Mouse (Mus musculus) MEL (cell line): ENCODE measurements at regions not wholly inside any gene's neighbourhood (a gene's known extent, or its start where the extent isn't known, plus 50 kb on each side); places are given as distances from the start of the nearest gene placed in this dataset.

Experiments
- DNase-seq: peaks from one replicate; pipeline ENCODE4 v3.0.0; 2011; ENCODE audit warnings: low read depth, low spot score
- H3K27ac ChIP-seq: 2 replicates; pipeline ENCODE4 v1.5.1; 2012; ENCODE audit warnings: low read depth, mild to moderate bottlenecking, control low read depth, low read length, moderate library complexity; ENCODE audit not compliant: control insufficient read depth
- H3K27me3 ChIP-seq, 2 experiments: fragments of 150-350 bp in 1 of 2; sonication (generic) in 1 of 2; 2 replicates each; pipeline ENCODE4 v1.6.1; 2012; ENCODE audit warnings: low read length in 2 of 2, mild to moderate bottlenecking in 2 of 2, improper control_type of control experiment in 1 of 2, moderate library complexity in 1 of 2; ENCODE audit not compliant: insufficient read depth in 2 of 2, control insufficient read depth in 1 of 2
- H3K36me3 ChIP-seq, 2 experiments: 2 replicates each; pipeline ENCODE4 v1.6.1; 2012 to 2014; ENCODE audit warnings: low read length in 2 of 2, improper control_type of control experiment in 1 of 2, inconsistent platforms in 1 of 2, mild to moderate bottlenecking in 1 of 2; ENCODE audit not compliant: insufficient read depth in 2 of 2, control insufficient read depth in 1 of 2
- H3K4me1 ChIP-seq, 2 experiments: fragments of 150-350 bp in 1 of 2; sonication (generic) in 1 of 2; 2 replicates each; pipeline ENCODE4 v1.6.1; 2012; ENCODE audit warnings: low read length in 2 of 2, improper control_type of control experiment in 1 of 2, mild to moderate bottlenecking in 1 of 2; ENCODE audit not compliant: insufficient read depth in 2 of 2, control insufficient read depth in 1 of 2
- H3K4me3 ChIP-seq, 2 experiments: fragments of 150-350 bp in 1 of 2; sonication (generic) in 1 of 2; 2 replicates each; pipeline ENCODE4 v1.5.1; 2012; ENCODE audit warnings: low read depth in 2 of 2, low read length in 2 of 2, mild to moderate bottlenecking in 2 of 2, moderate library complexity in 2 of 2, control low read depth in 1 of 2, improper control_type of control experiment in 1 of 2; ENCODE audit not compliant: control insufficient read depth in 1 of 2, insufficient read depth in 1 of 2
- H3K79me2 ChIP-seq: 2 replicates; pipeline ENCODE4 v1.6.1; 2012; ENCODE audit warnings: mild to moderate bottlenecking, low read length, moderate library complexity; ENCODE audit not compliant: control insufficient read depth, poor library complexity, insufficient read depth
- H3K9ac ChIP-seq: 2 replicates; pipeline ENCODE4 v1.6.1; 2012; ENCODE audit warnings: low read depth, mild to moderate bottlenecking, control low read depth, low read length, moderate library complexity; ENCODE audit not compliant: control insufficient read depth, poor library complexity, severe bottlenecking
- H3K9me3 ChIP-seq: fragments of 150-350 bp; sonication (generic); replicated peaks from 2 replicates; pipeline ENCODE4 v1.6.1; 2012; ENCODE audit warnings: mild to moderate bottlenecking, low read length, improper control_type of control experiment, moderate library complexity; ENCODE audit not compliant: insufficient read depth
- CHD2 ChIP-seq: IDR thresholded peaks from 2 replicates; pipeline ENCODE4 v1.6.1; 2011; ENCODE audit warnings: low read length, improper control_type of control experiment
- CTCF ChIP-seq, 3 experiments: IDR thresholded peaks in 2 of 3; conservative IDR thresholded peaks in 1 of 3; 2 replicates each; pipeline ENCODE4 v1.5.1; 2011 to 2012; ENCODE audit warnings: low read length in 3 of 3, low read depth in 2 of 3, mild to moderate bottlenecking in 2 of 3, improper control_type of control experiment in 1 of 3, inconsistent platforms in 1 of 3, mixed read lengths in 1 of 3, moderate library complexity in 1 of 3; ENCODE audit not compliant: control insufficient read depth in 1 of 3, insufficient read depth in 1 of 3, poor library complexity in 1 of 3, severe bottlenecking in 1 of 3
- ELF1 ChIP-seq: IDR thresholded peaks from 2 replicates; pipeline ENCODE4 v1.6.1; 2014; ENCODE audit warnings: low read depth, mild to moderate bottlenecking, inconsistent platforms, low read length, improper control_type of control experiment, moderate library complexity
- EP300 ChIP-seq, 2 experiments: IDR thresholded peaks; 2 replicates each; pipeline ENCODE4 v1.6.1; 2011; ENCODE audit warnings: improper control_type of control experiment in 2 of 2, low read length in 2 of 2, low read depth in 1 of 2, mild to moderate bottlenecking in 1 of 2
- ETS1 ChIP-seq: IDR thresholded peaks from 2 replicates; pipeline ENCODE4 v1.6.1; 2012; ENCODE audit warnings: low read depth, mild to moderate bottlenecking, inconsistent platforms, low read length, improper control_type of control experiment, moderate library complexity
- GATA1 ChIP-seq: IDR thresholded peaks from 2 replicates; pipeline ENCODE4 v1.6.1; 2011; ENCODE audit warnings: low read depth, low read length, improper control_type of control experiment
- HCFC1 ChIP-seq: IDR thresholded peaks from 2 replicates; pipeline ENCODE4 v1.6.1; 2012; ENCODE audit warnings: low read depth, mild to moderate bottlenecking, inconsistent platforms, low read length, improper control_type of control experiment, moderate library complexity
- JUND ChIP-seq: IDR thresholded peaks from 2 replicates; pipeline ENCODE4 v1.6.1; 2011; ENCODE audit warnings: low read depth, mild to moderate bottlenecking, improper control_type of control experiment, low read length
- KAT2A ChIP-seq: conservative IDR thresholded peaks from 2 replicates; pipeline ENCODE4 v1.6.1; 2012; ENCODE audit warnings: low read depth, low read length, improper control_type of control experiment, inconsistent platforms
- MAFK ChIP-seq: IDR thresholded peaks from 2 replicates; pipeline ENCODE4 v1.6.1; 2011; ENCODE audit warnings: low read depth, mild to moderate bottlenecking, low read length, improper control_type of control experiment, borderline replicate concordance
- MAX ChIP-seq: IDR thresholded peaks from 2 replicates; pipeline ENCODE4 v1.6.1; 2011; ENCODE audit warnings: low read length, improper control_type of control experiment
- MXI1 ChIP-seq: IDR thresholded peaks from 2 replicates; pipeline ENCODE4 v1.6.1; 2011; ENCODE audit warnings: mild to moderate bottlenecking, low read depth, low read length, improper control_type of control experiment
- MYB ChIP-seq: IDR thresholded peaks from 2 replicates; pipeline ENCODE4 v1.6.1; 2011; ENCODE audit warnings: mild to moderate bottlenecking, low read depth, low read length, improper control_type of control experiment
- NRF1 ChIP-seq: IDR thresholded peaks from 2 replicates; pipeline ENCODE4 v1.6.1; 2014; ENCODE audit warnings: low read depth, mild to moderate bottlenecking, inconsistent platforms, low read length, improper control_type of control experiment, moderate library complexity; ENCODE audit not compliant: poor library complexity, insufficient read depth, severe bottlenecking
- POLR2A ChIP-seq, 2 experiments: IDR thresholded peaks; 2 replicates each; pipeline ENCODE4 v1.6.1; 2011 to 2012; ENCODE audit warnings: low read length in 2 of 2, mild to moderate bottlenecking in 2 of 2, control low read depth in 1 of 2, improper control_type of control experiment in 1 of 2, low read depth in 1 of 2, moderate library complexity in 1 of 2; ENCODE audit not compliant: control insufficient read depth in 1 of 2, insufficient read depth in 1 of 2, poor library complexity in 1 of 2
- RAD21 ChIP-seq: IDR thresholded peaks from 2 replicates; pipeline ENCODE4 v1.6.1; 2011; ENCODE audit warnings: mild to moderate bottlenecking, low read depth, low read length, improper control_type of control experiment
- RCOR1 ChIP-seq: IDR thresholded peaks from 2 replicates; pipeline ENCODE4 v1.6.1; 2012; ENCODE audit warnings: low read depth, mild to moderate bottlenecking, inconsistent platforms, low read length, improper control_type of control experiment
- SMC3 ChIP-seq: IDR thresholded peaks from 2 replicates; pipeline ENCODE4 v1.6.1; 2011; ENCODE audit warnings: low read depth, low read length, improper control_type of control experiment
- TAL1 ChIP-seq: IDR thresholded peaks from 2 replicates; pipeline ENCODE4 v1.6.1; 2012; ENCODE audit warnings: mild to moderate bottlenecking, inconsistent platforms, low read length, moderate library complexity, mixed read lengths
- TCF12 ChIP-seq: IDR thresholded peaks from 2 replicates; pipeline ENCODE4 v1.6.1; 2014; ENCODE audit warnings: low read depth, mild to moderate bottlenecking, inconsistent platforms, low read length, improper control_type of control experiment, moderate library complexity
- USF1 ChIP-seq: IDR thresholded peaks from 2 replicates; pipeline ENCODE4 v1.6.1; 2014; ENCODE audit warnings: low read depth, mild to moderate bottlenecking, inconsistent platforms, low read length, improper control_type of control experiment, moderate library complexity
- ZC3H11A ChIP-seq: IDR thresholded peaks from 2 replicates; pipeline ENCODE4 v1.6.1; 2012; ENCODE audit warnings: low read depth, mild to moderate bottlenecking, inconsistent platforms, low read length, improper control_type of control experiment
- ZKSCAN1 ChIP-seq: IDR thresholded peaks from 2 replicates; pipeline ENCODE4 v1.6.1; 2012; ENCODE audit warnings: low read depth, mild to moderate bottlenecking, inconsistent platforms, low read length, improper control_type of control experiment, moderate library complexity
- ZMIZ1 ChIP-seq: IDR thresholded peaks from 2 replicates; pipeline ENCODE4 v1.6.1; 2012; ENCODE audit warnings: low read depth, mild to moderate bottlenecking, inconsistent platforms, low read length, improper control_type of control experiment, moderate library complexity
- ZNF384 ChIP-seq: IDR thresholded peaks from 2 replicates; pipeline ENCODE4 v1.6.1; 2012; ENCODE audit warnings: low read depth, mild to moderate bottlenecking, inconsistent platforms, low read length, improper control_type of control experiment

- DNase-seq: no peak
- TF ChIP-seq USF1 (no peak), CHD2 (no peak), MAX (no peak), HCFC1 (no peak), CTCF (IDR thresholded peaks at IDR 0.05 in 2 of 3, conservative IDR thresholded peaks at IDR 0.05 in 1 of 3; ENCODE audit: control insufficient read depth in 1 of 3, insufficient read depth in 1 of 3, low read depth in 2 of 3, low read length in 3 of 3, poor library complexity in 1 of 3, severe bottlenecking in 1 of 3) (no peak), MYB (no peak), RCOR1 (no peak), ZNF384 (no peak), ZMIZ1 (no peak)
- no peaks in the 10 kb centered on the region for H3K27me3 ChIP-seq
- no peaks in the 10 kb centered on the region for H3K9me3 ChIP-seq
- no peak overlapping the region for H3K4me3 ChIP-seq
- H3K9ac ChIP-seq: no peak overlapping the region
- H3K79me2 ChIP-seq: no peaks in the 10 kb centered on the region
- H3K4me1 ChIP-seq: no peaks in the 10 kb centered on the region
- H3K36me3 ChIP-seq: no peaks in the 10 kb centered on the region
- no peak overlapping the region for H3K27ac ChIP-seq
Observed at GRCm38 (mm10) chr5:120356950-120357349, 74.5 kb upstream of the Lhx5 start.

- no peaks in the 10 kb centered on the region for H3K36me3 ChIP-seq
- no peak for DNase-seq
- no peak for TF ChIP-seq MXI1
- no peak for TF ChIP-seq CHD2
- TF ChIP-seq RAD21: no peak
- TF ChIP-seq ELF1: no peak
- TF ChIP-seq MAFK: no peak
- no peak for TF ChIP-seq JUND
- TF ChIP-seq SMC3: no peak
- TF ChIP-seq ZKSCAN1: no peak
- H3K4me1 ChIP-seq: no peaks in the 10 kb centered on the region
- H3K27me3 ChIP-seq: no peaks in the 10 kb centered on the region
- no peak overlapping the region for H3K27ac ChIP-seq
- no peak overlapping the region for H3K4me3 ChIP-seq
- H3K9me3 ChIP-seq: no peaks in the 10 kb centered on the region
- no peaks in the 10 kb centered on the region for H3K79me2 ChIP-seq
- H3K9ac ChIP-seq: no peak overlapping the region
Observed at GRCm38 (mm10) chr5:120358084-120358690, 73.3 kb upstream of the Lhx5 start.

GRCm38 (mm10) chr5:120365950-120366467 lies 65.5 kb upstream of the Lhx5 start:
- H3K36me3 ChIP-seq: no peaks in the 10 kb centered on the region
- no peak overlapping the region for H3K9ac ChIP-seq
- no peak for DNase-seq
- H3K4me1 ChIP-seq: no peaks in the 10 kb centered on the region
- no peaks in the 10 kb centered on the region for H3K27me3 ChIP-seq
- no peak overlapping the region for H3K4me3 ChIP-seq
- H3K79me2 ChIP-seq: no peaks in the 10 kb centered on the region
- TF ChIP-seq ELF1: no peak
- no peak for TF ChIP-seq CHD2
- no peak for TF ChIP-seq TAL1
- no peak for TF ChIP-seq ETS1
- no peak for TF ChIP-seq CTCF (IDR thresholded peaks at IDR 0.05 in 2 of 3, conservative IDR thresholded peaks at IDR 0.05 in 1 of 3; ENCODE audit: control insufficient read depth in 1 of 3, insufficient read depth in 1 of 3, low read depth in 2 of 3, low read length in 3 of 3, poor library complexity in 1 of 3, severe bottlenecking in 1 of 3)
- no peak for TF ChIP-seq KAT2A
- TF ChIP-seq POLR2A (IDR thresholded peaks at IDR 0.05; ENCODE audit: control insufficient read depth in 1 of 2, insufficient read depth in 1 of 2, low read depth in 1 of 2, low read length in 2 of 2, poor library complexity in 1 of 2): no peak
- no peak for TF ChIP-seq ZC3H11A
- TF ChIP-seq ZMIZ1: no peak
- TF ChIP-seq EP300 (IDR thresholded peaks at IDR 0.05; ENCODE audit: low read depth in 1 of 2, low read length in 2 of 2): no peak
- no peak for TF ChIP-seq MAX
- no peak for TF ChIP-seq TCF12
- TF ChIP-seq GATA1: no peak
- TF ChIP-seq NRF1: no peak
- TF ChIP-seq ZKSCAN1: no peak
- no peak for TF ChIP-seq MYB
- no peak overlapping the region for H3K27ac ChIP-seq
- no peaks in the 10 kb centered on the region for H3K9me3 ChIP-seq
